Mouse (Mus musculus) heart, embryonic 11.5 days (tissue): ENCODE results near the gene Gadl1. TPM values are rescaled to one million over a fixed set of nuclear protein-coding genes. Genes with fewer than 3 reads are reported as not detected.

Source experiments
- ATAC-seq: fragments of 200-750 bp; cut with Nextera tagmentation; replicated peaks from 2 replicates; pipeline ENCODE4 v1.8.0; 2017; ENCODE audit warnings: moderate library complexity; ENCODE audit not compliant: insufficient number of reproducible peaks, low FRiP score, low TSS enrichment
- H3K27ac ChIP-seq: fragments of 300-500 bp; sonication (generic); 2 replicates; pipeline ENCODE4 v1.5.1; 2014; ENCODE audit warnings: mild to moderate bottlenecking, low read depth, low read length
- H3K27me3 ChIP-seq: fragments of 300-500 bp; sonication (generic); 2 replicates; pipeline ENCODE4 v1.6.1; 2014; ENCODE audit warnings: mild to moderate bottlenecking, low read length, mixed read lengths; ENCODE audit not compliant: control insufficient read depth, insufficient read depth
- H3K36me3 ChIP-seq: fragments of 300-500 bp; sonication (generic); 2 replicates; pipeline ENCODE4 v1.6.1; 2014; ENCODE audit warnings: mild to moderate bottlenecking, low read length, moderate library complexity, mixed read lengths; ENCODE audit not compliant: control insufficient read depth, insufficient read depth
- H3K4me1 ChIP-seq: fragments of 300-500 bp; sonication (generic); 2 replicates; pipeline ENCODE4 v1.6.1; 2014; ENCODE audit warnings: low read length; ENCODE audit not compliant: control insufficient read depth, insufficient read depth
- H3K4me2 ChIP-seq: fragments of 300-500 bp; sonication (generic); 2 replicates; pipeline ENCODE4 v1.6.1; 2014; ENCODE audit warnings: mild to moderate bottlenecking, moderate library complexity
- H3K4me3 ChIP-seq: fragments of 300-500 bp; sonication (generic); 2 replicates; pipeline ENCODE4 v1.5.1; 2014; ENCODE audit warnings: low read depth, low read length
- H3K9ac ChIP-seq: fragments of 300-500 bp; sonication (generic); 2 replicates; pipeline ENCODE4 v1.6.1; 2014; ENCODE audit warnings: mild to moderate bottlenecking, low read depth, low read length, moderate library complexity
- H3K9me3 ChIP-seq: fragments of 300-500 bp; sonication (generic); replicated peaks from 2 replicates; pipeline ENCODE4 v1.6.1; 2016; ENCODE audit warnings: low read length; ENCODE audit not compliant: control insufficient read depth
- WGBS: fragments of 180-500 bp; shearing (Covaris S2); extraction: QIAGEN DNeasy Blood & Tissue Kit; methylation state at CpG from one replicate; pipeline ENCODE4 v1.1.7; 2014; ENCODE audit not compliant: insufficient replicate concordance; 5-methylcytosine and 5-hydroxymethylcytosine counted together
- polyA plus RNA-seq: library from polyadenylated mRNA; unstranded; fragments of >200 nt; fragmentation: Nextera tagmentation; extraction: Ambion mirVana; gene quantifications from 2 replicates; pipeline ENCODE4 v1.2.1, GENCODE M21; 2014

Gadl1 gene
- polyA plus RNA-seq, 1 experiment from 2014 or later: 1.2 TPM

- Histone ChIP-seq H3K9ac (no peak overlapping the region), H3K4me3 (no peak overlapping the region), H3K27ac (no peak overlapping the region), H3K4me1 (no peaks in the 10 kb centered on the region), H3K36me3 (no peaks in the 10 kb centered on the region), H3K4me2 (no peak overlapping the region), H3K9me3 (no peaks in the 10 kb centered on the region), H3K27me3 (no peaks in the 10 kb centered on the region)
- whole genome bisulfite sequencing: 77% methylated on average over 15 of the region's 15 CpGs
- no peak for ATAC-seq
These were observed 68.5 kb downstream of the Gadl1 start for GRCm38 (mm10) chr9:115977598-115978240.

- Histone ChIP-seq H3K9ac (no peak overlapping the region), H3K36me3 (no peaks in the 10 kb centered on the region), H3K4me3 (no peak overlapping the region), H3K27me3 (no peaks in the 10 kb centered on the region), H3K27ac (no peak overlapping the region), H3K4me1 (no peaks in the 10 kb centered on the region), H3K4me2 (no peak overlapping the region), H3K9me3 (no peaks in the 10 kb centered on the region)
- ATAC-seq: no peak
- WGBS: 69% methylated on average over 2 of the region's 2 CpGs
These were observed 69.2 kb downstream of the Gadl1 start for GRCm38 (mm10) chr9:115978478-115978877.

- H3K27me3 ChIP-seq: no peaks in the 10 kb centered on the region
- WGBS: 84% methylated on average over 7 of the region's 7 CpGs
These were observed 81.4 kb downstream of the Gadl1 start for GRCm38 (mm10) chr9:115990661-115991060.

GRCm38 (mm10) chr9:115994772-115995171 lies 85.5 kb downstream of the Gadl1 start:
- Histone ChIP-seq H3K4me3 (no peak overlapping the region), H3K27ac (no peak overlapping the region), H3K36me3 (no peaks in the 10 kb centered on the region), H3K9ac (no peak overlapping the region), H3K4me1 (0 out of 2 replicates have a peak, but pooled peaks cover 6% of the 10 kb centered on the region), H3K4me2 (no peak overlapping the region), H3K9me3 (no peaks in the 10 kb centered on the region), H3K27me3 (no peaks in the 10 kb centered on the region)
- 65% methylated on average over 2 of the region's 2 CpGs for whole genome bisulfite sequencing
- ATAC-seq: no peak

More at GRCm38 (mm10) chr9:115990661-115991060, 81.4 kb downstream of the Gadl1 start:
- Histone ChIP-seq H3K36me3 (no peaks in the 10 kb centered on the region), H3K4me3 (no peak overlapping the region), H3K9ac (no peak overlapping the region), H3K27ac (no peak overlapping the region), H3K4me1 (0 out of 2 replicates have a peak, but pooled peaks cover 3% of the 10 kb centered on the region), H3K4me2 (no peak overlapping the region), H3K9me3 (no peaks in the 10 kb centered on the region)
- no peak for ATAC-seq

- H3K4me2 ChIP-seq: no peak overlapping the region
- no peak overlapping the region for H3K9ac ChIP-seq
- 86% methylated on average over 23 of the region's 23 CpGs for WGBS
- no peaks in the 10 kb centered on the region for H3K27me3 ChIP-seq
- no peaks in the 10 kb centered on the region for H3K36me3 ChIP-seq
- no peak overlapping the region for H3K4me3 ChIP-seq
- H3K27ac ChIP-seq: no peak overlapping the region
- 0 out of 2 replicates have a peak, but pooled peaks cover 6% of the 10 kb centered on the region for H3K4me1 ChIP-seq
- H3K9me3 ChIP-seq: no peaks in the 10 kb centered on the region
- no peak for ATAC-seq
These were observed 86.8 kb downstream of the Gadl1 start for GRCm38 (mm10) chr9:115995856-115996560.

GRCm38 (mm10) chr9:115998383-115998782 lies 89.1 kb downstream of the Gadl1 start:
- no peak for ATAC-seq
- WGBS: 51% methylated on average over 4 of the region's 4 CpGs

GRCm38 (mm10) chr9:115999361-115999990 lies 90.2 kb downstream of the Gadl1 start:
- no peak overlapping the region for H3K9ac ChIP-seq
- 77% methylated on average over 8 of the region's 8 CpGs for WGBS
- H3K9me3 ChIP-seq: no peaks in the 10 kb centered on the region
- 0 out of 2 replicates have a peak, but pooled peaks cover 10% of the 10 kb centered on the region for H3K4me1 ChIP-seq
- ATAC-seq: no peak
- H3K36me3 ChIP-seq: no peaks in the 10 kb centered on the region
- no peak overlapping the region for H3K27ac ChIP-seq
- no peaks in the 10 kb centered on the region for H3K27me3 ChIP-seq
- no peak overlapping the region for H3K4me3 ChIP-seq
- no peak overlapping the region for H3K4me2 ChIP-seq

More at GRCm38 (mm10) chr9:115998383-115998782, 89.1 kb downstream of the Gadl1 start:
- Histone ChIP-seq H3K27ac (peak overlapping the region; percentile 22; the same call in 1 of the 2 replicates), H3K4me1 (0 out of 2 replicates have a peak, but pooled peaks cover 6% of the 10 kb centered on the region), H3K4me2 (no peak overlapping the region), H3K4me3 (no peak overlapping the region), H3K9me3 (no peaks in the 10 kb centered on the region), H3K36me3 (no peaks in the 10 kb centered on the region), H3K27me3 (no peaks in the 10 kb centered on the region), H3K9ac (no peak overlapping the region)

GRCm38 (mm10) chr9:116013911-116014310 lies 104.7 kb downstream of the Gadl1 start:
- H3K4me2 ChIP-seq: no peak overlapping the region
- H3K27ac ChIP-seq: no peak overlapping the region
- ATAC-seq: no peak
- no peaks in the 10 kb centered on the region for H3K4me1 ChIP-seq
- no peaks in the 10 kb centered on the region for H3K27me3 ChIP-seq
- peaks cover 3% of the 10 kb centered on the region; the same call in 1 of the 2 replicates for H3K9me3 ChIP-seq
- no peak overlapping the region for H3K9ac ChIP-seq
- H3K36me3 ChIP-seq: no peaks in the 10 kb centered on the region
- WGBS: 75% methylated on average over 4 of the region's 4 CpGs
- no peak overlapping the region for H3K4me3 ChIP-seq
